Comparison of ENCODE assay signal across 9 mouse cellular contexts in the genomic region with DNA sequence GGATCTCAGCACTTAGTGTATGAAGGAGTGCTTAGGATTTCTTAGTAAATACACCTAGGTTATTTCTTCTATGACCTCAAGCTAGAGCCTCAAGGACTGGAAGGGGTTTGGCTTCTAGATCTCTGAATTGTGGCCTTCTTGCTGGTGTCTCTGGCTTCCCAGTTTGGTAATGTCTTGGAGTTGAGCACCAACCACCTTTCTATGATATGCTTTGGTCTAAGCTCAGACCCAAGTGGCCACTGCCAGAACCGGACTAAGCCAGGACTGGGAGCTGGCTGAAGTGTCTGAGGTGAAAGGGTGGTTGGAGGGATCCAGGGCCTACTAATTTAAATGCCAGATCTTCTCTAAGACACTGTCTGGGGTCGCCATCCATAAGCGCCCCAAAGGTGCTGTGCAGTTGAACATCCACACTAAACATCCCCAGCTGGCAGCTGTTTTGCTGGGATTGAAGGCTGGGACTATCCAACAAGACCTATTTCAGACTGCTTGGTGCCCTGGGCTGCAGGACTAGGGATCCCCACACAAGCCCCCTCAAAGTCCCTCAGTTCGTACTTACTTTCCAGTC. TPM values are rescaled to one million over a fixed set of nuclear protein-coding genes. Genes with fewer than 3 reads are reported as not detected.
DNase-seq lines count a peak whose midpoint lies in the region; ATAC-seq and TF ChIP-seq lines count a peak whose summit lies in the region.
"Had no signal": no experiment of that assay in that cellular context is flagged by ENCODE, and none has a peak within 500 bp of the region (broad histone marks: within the 10 kb centered on the region; RNA-seq: fewer than 3 reads in every experiment).

No protein-coding gene starts in this region.

- H3K4me2 ChIP-seq in embryonic facial prominence, embryonic 15.5 days (replicated peaks) = peak overlapping the region; percentile 73
- H3K4me2 ChIP-seq in midbrain, embryonic 16.5 days (ENCODE audit: low read length) = 0 out of 2 replicates have a peak overlapping the region, but pooled peaks have one; percentile 2

- DNase-seq in adrenal gland, postnatal 14 days = peak; percentile 24
- no peak for DNase-seq in adrenal gland, postnatal 4 days (ENCODE audit: low spot score in 2 of 2)
- DNase-seq in kidney, adult 2 months = peak; percentile 62
- no peak for DNase-seq in right cerebral cortex, postnatal 25 days
- DNase-seq in cerebellum, adult 11 months = no peak
- no peak for DNase-seq in cerebellum, postnatal 4 days (ENCODE audit: low spot score in 2 of 2)
- DNase-seq: layer of hippocampus, adult 9-11 months had no signal

- H3K4me3 ChIP-seq in embryonic facial prominence, embryonic 15.5 days (replicated peaks) = peak overlapping the region; percentile 77
- H3K4me3 ChIP-seq in kidney, adult 2 months (ENCODE audit: insufficient read depth, low read depth, low read length) = peak overlapping the region; percentile 23
- no peak overlapping the region for H3K4me3 ChIP-seq in midbrain, embryonic 16.5 days (ENCODE audit: low read depth, low read length)

- ATAC-seq in embryonic facial prominence, embryonic 15.5 days (ENCODE audit: insufficient number of reproducible peaks, low FRiP score, low TSS enrichment, low read depth) = no peak
- ATAC-seq in midbrain, embryonic 16.5 days = no peak

- H3K27ac ChIP-seq in embryonic facial prominence, embryonic 15.5 days (replicated peaks) = no peak overlapping the region
- peak overlapping the region; percentile 89 for H3K27ac ChIP-seq in kidney, adult 2 months (ENCODE audit: insufficient read depth, low read depth, low read length)
- no peak overlapping the region for H3K27ac ChIP-seq in midbrain, embryonic 16.5 days (ENCODE audit: low read length)

- H3K9me3 ChIP-seq in embryonic facial prominence, embryonic 15.5 days (replicated peaks) = no peaks in the 10 kb centered on the region
- H3K9me3 ChIP-seq in midbrain, embryonic 16.5 days (replicated peaks; ENCODE audit: control insufficient read depth, low read length, poor library complexity, severe bottlenecking) = no peaks in the 10 kb centered on the region

- H3K9ac ChIP-seq in embryonic facial prominence, embryonic 15.5 days = no peak overlapping the region
- no peak overlapping the region for H3K9ac ChIP-seq in midbrain, embryonic 16.5 days (ENCODE audit: low read depth, low read length)

- TF ChIP-seq POLR2A in kidney, adult 2 months (IDR thresholded peaks at IDR 0.05; ENCODE audit: low read depth, low read length) = no peak

- 0 out of 2 replicates have a peak, but pooled peaks cover 7% of the 10 kb centered on the region for H3K27me3 ChIP-seq in embryonic facial prominence, embryonic 15.5 days
- no peaks in the 10 kb centered on the region for H3K27me3 ChIP-seq in kidney, adult 2 months (replicated peaks; ENCODE audit: control insufficient read depth, insufficient read depth, low read length)
- H3K27me3 ChIP-seq in midbrain, embryonic 16.5 days (ENCODE audit: control insufficient read depth, insufficient read depth, low read depth, low read length) = peaks cover 33% of the 10 kb centered on the region

- TF ChIP-seq CTCF in kidney, adult 2 months (conservative IDR thresholded peaks at IDR 0.05; ENCODE audit: insufficient read depth, insufficient read length, low read depth, low read length) = no peak

- H3K36me3 ChIP-seq in embryonic facial prominence, embryonic 15.5 days = no peaks in the 10 kb centered on the region
- H3K36me3 ChIP-seq in kidney, adult 2 months (ENCODE audit: control insufficient read depth, insufficient read depth, low read length) = no peaks in the 10 kb centered on the region
- no peaks in the 10 kb centered on the region for H3K36me3 ChIP-seq in midbrain, embryonic 16.5 days (ENCODE audit: control insufficient read depth, insufficient read depth, low read length)

- H3K4me1 ChIP-seq in embryonic facial prominence, embryonic 15.5 days = peaks cover 32% of the 10 kb centered on the region
- peaks cover 3% of the 10 kb centered on the region; the same call in 1 of the 2 replicates for H3K4me1 ChIP-seq in kidney, adult 2 months (ENCODE audit: control insufficient read depth, insufficient read depth, low read length)
- H3K4me1 ChIP-seq in midbrain, embryonic 16.5 days (ENCODE audit: control insufficient read depth, insufficient read depth, low read length) = peaks cover 33% of the 10 kb centered on the region

- 59% methylated on average over 4 of the region's 4 CpGs for WGBS in embryonic facial prominence, embryonic 15.5 days
- WGBS in kidney, adult 2 months = 72% methylated on average over 4 of the region's 4 CpGs
- 50% methylated on average over 4 of the region's 4 CpGs for WGBS in midbrain, embryonic 16.5 days

RNA-seq across cellular contexts. Expression of a gene that starts 3.0 kb away (rescaled TPM):
- 22.3 and 24.3 TPM in 2 replicates for total RNA-seq in adrenal gland, postnatal 14 days (2021)
- 10 to 100 TPM; 41.7 to 57.4 TPM for total RNA-seq in adrenal gland, postnatal 4 days (2021)
- polyA plus RNA-seq in embryonic facial prominence, embryonic 15.5 days (2015; fragmentation: Nextera tagmentation; extraction: Ambion mirVana) = 26.1 and 27.0 TPM in 2 replicates
- 56.9 and 85.8 TPM in 2 replicates for polyA plus RNA-seq in kidney, adult 2 months (2012; rRNA removed)
- 4.0 and 4.4 TPM in 2 replicates for polyA plus RNA-seq in midbrain, embryonic 16.5 days (2015; fragmentation: Nextera tagmentation; extraction: Ambion mirVana)

RNA-seq across cellular contexts. Expression of a gene that starts 27.1 kb away (rescaled TPM):
- total RNA-seq in adrenal gland, postnatal 14 days (2021) = 3.8 and 4.2 TPM in 2 replicates
- 1 to 10 TPM; 3.7 to 3.9 TPM for total RNA-seq in adrenal gland, postnatal 4 days (2021)
- polyA plus RNA-seq in embryonic facial prominence, embryonic 15.5 days (2015; fragmentation: Nextera tagmentation; extraction: Ambion mirVana) = 0.39 and 0.64 TPM in 2 replicates
- polyA plus RNA-seq in kidney, adult 2 months (2012; rRNA removed) = 3.3 TPM in 2 replicates
- 0.34 TPM in 1 of 2 replicates, not detected in the other for polyA plus RNA-seq in midbrain, embryonic 16.5 days (2015; fragmentation: Nextera tagmentation; extraction: Ambion mirVana)

Comparison
In these comparisons a context has a peak if more than half of its experiments do, and no peak if none do; other contexts are left out.
1. DNase-seq: peak in adrenal gland, postnatal 14 days (single experiment) and kidney, adult 2 months (single experiment); none in adrenal gland, postnatal 4 days (0 of 2), right cerebral cortex, postnatal 25 days (single experiment), cerebellum, adult 11 months (single experiment) and cerebellum, postnatal 4 days (0 of 2).